Mouse (Mus musculus) lung, postnatal 0 days (tissue): Measurements from ENCODE around the gene Pde4c. TPM values are rescaled to one million over a fixed set of nuclear protein-coding genes. Genes with fewer than 3 reads are reported as not detected.

Experiments
- ATAC-seq: fragments of 200-750 bp; cut with Nextera tagmentation; 2 replicates; pipeline ENCODE4 v1.8.0; 2017; ENCODE audit warnings: moderate library complexity
- DNase-seq: peaks from one replicate; pipeline ENCODE4 v3.0.0-alpha.2; 2016; ENCODE audit warnings: low spot score
- H3K27ac ChIP-seq: fragments of 300-500 bp; sonication (generic); 2 replicates; pipeline ENCODE4 v1.5.1; 2014; ENCODE audit warnings: antibody characterized with exemption, mild to moderate bottlenecking, low read length, mixed read lengths
- H3K27me3 ChIP-seq: fragments of 300-500 bp; sonication (generic); replicated peaks from 2 replicates; pipeline ENCODE4 v1.6.1; 2014; ENCODE audit warnings: low read length, mixed read lengths; ENCODE audit not compliant: insufficient read depth
- H3K36me3 ChIP-seq: fragments of 300-500 bp; sonication (generic); 2 replicates; pipeline ENCODE4 v1.6.1; 2014; ENCODE audit warnings: low read length, mixed read lengths; ENCODE audit not compliant: insufficient read depth
- H3K4me1 ChIP-seq: fragments of 300-500 bp; sonication (generic); 2 replicates; pipeline ENCODE4 v1.6.1; 2014; ENCODE audit warnings: antibody characterized with exemption, low read depth, low read length, mixed read lengths; ENCODE audit not compliant: insufficient read depth
- H3K4me2 ChIP-seq: fragments of 300-500 bp; sonication (generic); replicated peaks from 2 replicates; pipeline ENCODE4 v1.6.1; 2014; ENCODE audit warnings: low read depth, mild to moderate bottlenecking, low read length, moderate library complexity, mixed read lengths
- H3K4me3 ChIP-seq: fragments of 300-500 bp; sonication (generic); 2 replicates; pipeline ENCODE4 v1.5.1; 2014; ENCODE audit warnings: low read depth, low read length
- H3K9ac ChIP-seq: fragments of 300-500 bp; sonication (generic); replicated peaks from 2 replicates; pipeline ENCODE4 v1.6.1; 2014; ENCODE audit warnings: low read depth, mild to moderate bottlenecking
- H3K9me3 ChIP-seq: fragments of 300-500 bp; sonication (generic); 2 replicates; pipeline ENCODE4 v1.6.1; 2016; ENCODE audit warnings: low read length, mixed read lengths
- CTCF ChIP-seq: IDR thresholded peaks from 2 replicates; pipeline ENCODE4 v1.5.1; 2016; ENCODE audit warnings: antibody characterized with exemption, mild to moderate bottlenecking
- EP300 ChIP-seq: IDR thresholded peaks from 2 replicates; pipeline ENCODE4 v1.6.1; 2016; ENCODE audit warnings: antibody characterized with exemption, mild to moderate bottlenecking, control low read depth
- WGBS: fragments of 180-500 bp; shearing (Covaris S2); extraction: QIAGEN DNeasy Blood & Tissue Kit; methylation state at CpG from one replicate; pipeline ENCODE4 v1.1.7; 2014; 5-methylcytosine and 5-hydroxymethylcytosine counted together
- polyA plus RNA-seq: library from polyadenylated mRNA; unstranded; fragments of >200 nt; fragmentation: Nextera tagmentation; extraction: Ambion mirVana; gene quantifications from 2 replicates; pipeline ENCODE4 v1.2.1, GENCODE M21; 2015

Pde4c gene
- polyA plus RNA-seq, 1 experiment from 2014 or later, result 2.0 TPM

- Histone ChIP-seq H3K27me3 (no peaks in the 10 kb centered on the region), H3K4me1 (no peaks in the 10 kb centered on the region), H3K27ac (no peak overlapping the region), H3K4me3 (no peak overlapping the region), H3K36me3 (no peaks in the 10 kb centered on the region), H3K4me2 (no peak overlapping the region), H3K9me3 (no peaks in the 10 kb centered on the region), H3K9ac (no peak overlapping the region)
- 38% methylated on average over 2 of the region's 2 CpGs for WGBS
- ATAC-seq (no peak), DNase-seq (no peak)
- no peak for TF ChIP-seq EP300
- TF ChIP-seq CTCF, result no peak
These were observed 8.4 kb upstream of the Pde4c start for GRCm38 (mm10) chr8:70715086-70715485.

DNA sequence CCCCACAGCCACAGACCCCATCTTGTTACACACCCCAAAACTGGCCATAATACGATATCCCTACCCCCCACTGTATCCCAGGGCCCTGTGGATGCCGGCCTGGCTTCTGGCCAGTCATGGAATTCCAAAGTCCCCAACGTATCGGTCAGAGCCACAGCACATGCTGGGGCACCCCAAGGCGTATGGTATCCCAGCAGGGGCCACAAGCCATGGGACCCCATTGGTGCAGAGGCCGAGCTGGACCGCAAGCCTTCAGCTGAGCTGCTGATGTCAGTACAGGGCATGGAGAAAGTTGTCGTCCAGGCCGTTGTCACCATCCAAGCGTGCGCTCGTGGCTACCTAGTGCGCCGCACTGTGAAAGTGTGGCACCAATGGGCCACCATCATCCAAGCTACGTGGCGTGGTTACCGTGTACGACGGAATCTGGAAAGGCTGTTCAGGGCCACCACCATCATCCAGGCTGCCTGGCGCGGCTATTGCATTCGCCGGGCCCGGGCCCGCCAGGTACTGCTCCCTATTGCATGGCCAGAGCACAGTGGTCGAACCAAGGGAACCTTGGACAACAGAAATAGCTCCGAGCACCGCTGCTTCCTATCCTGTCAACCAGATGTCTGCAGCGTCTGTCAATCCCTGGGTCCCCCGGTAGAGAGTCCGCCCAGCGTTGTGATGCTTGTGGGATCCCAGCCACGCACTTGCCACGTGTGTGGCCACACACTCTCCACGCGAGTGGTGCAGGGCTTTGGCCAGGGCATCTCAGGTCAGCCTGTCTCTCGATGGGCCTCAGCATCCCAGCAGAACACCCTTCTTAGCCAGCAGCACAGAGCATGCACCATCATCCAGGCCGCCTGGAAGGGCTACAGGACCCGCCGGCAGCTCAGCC, 6.8 kb upstream of the Pde4c start:
- Histone ChIP-seq H3K4me1 (no peaks in the 10 kb centered on the region), H3K36me3 (no peaks in the 10 kb centered on the region), H3K4me3 (no peak overlapping the region), H3K9me3 (no peaks in the 10 kb centered on the region), H3K27ac (no peak overlapping the region), H3K4me2 (no peak overlapping the region), H3K9ac (no peak overlapping the region), H3K27me3 (no peaks in the 10 kb centered on the region)
- DNase-seq, result no peak
- 80% methylated on average over 40 of the region's 40 CpGs for WGBS
- ATAC-seq, result no peak
- TF ChIP-seq EP300 (no peak), CTCF (no peak)

- H3K4me1 ChIP-seq, result no peaks in the 10 kb centered on the region
- peak; percentile 74 for DNase-seq
- no peak within 1 kb of the TSS for H3K4me3 ChIP-seq
- H3K36me3 ChIP-seq, result no peaks in the 10 kb centered on the region
- peak; percentile 95 for TF ChIP-seq CTCF
- no peak for TF ChIP-seq EP300
- 2% methylated on average over 19 of the region's 19 CpGs for WGBS
- no peak within 1 kb of the TSS for H3K9ac ChIP-seq
- no peak within 1 kb of the TSS for H3K27ac ChIP-seq
- no peaks in the 10 kb centered on the region for H3K9me3 ChIP-seq
- no peaks in the 10 kb centered on the region for H3K27me3 ChIP-seq
- H3K4me2 ChIP-seq, result no peak within 1 kb of the TSS
- ATAC-seq, result peak; percentile 52
These were observed 5.2 kb upstream of the Pde4c start, which contains the start of gene Gm3336 for GRCm38 (mm10) chr8:70718297-70718696. Gene Gm3336 (plus strand): TSS chr8:70718543.

GRCm38 (mm10) chr8:70719796-70720270, 3.7 kb upstream of the Pde4c start:
- Histone ChIP-seq H3K9ac (no peak overlapping the region), H3K4me2 (no peak overlapping the region), H3K27ac (no peak overlapping the region), H3K36me3 (no peaks in the 10 kb centered on the region), H3K4me1 (no peaks in the 10 kb centered on the region), H3K4me3 (no peak overlapping the region), H3K9me3 (no peaks in the 10 kb centered on the region), H3K27me3 (no peaks in the 10 kb centered on the region)
- TF ChIP-seq EP300 (no peak), CTCF (no peak)
- ATAC-seq, result no peak
- 42% methylated on average over 9 of the region's 9 CpGs for WGBS
- no peak for DNase-seq

GRCm38 (mm10) chr8:70720739-70721138, 2.8 kb upstream of the Pde4c start:
- Histone ChIP-seq H3K9ac (no peak overlapping the region), H3K4me2 (no peak overlapping the region), H3K9me3 (no peaks in the 10 kb centered on the region), H3K27ac (0 out of 2 replicates have a peak overlapping the region, but pooled peaks have one; percentile 20), H3K27me3 (no peaks in the 10 kb centered on the region), H3K36me3 (no peaks in the 10 kb centered on the region), H3K4me3 (no peak overlapping the region), H3K4me1 (no peaks in the 10 kb centered on the region)
- TF ChIP-seq EP300 (no peak), CTCF (peak; percentile 95)
- 2% methylated on average over 3 of the region's 3 CpGs for WGBS
- DNase-seq (peak; percentile 83), ATAC-seq (peak; percentile 22; the same call in 1 of the 2 replicates)

DNA sequence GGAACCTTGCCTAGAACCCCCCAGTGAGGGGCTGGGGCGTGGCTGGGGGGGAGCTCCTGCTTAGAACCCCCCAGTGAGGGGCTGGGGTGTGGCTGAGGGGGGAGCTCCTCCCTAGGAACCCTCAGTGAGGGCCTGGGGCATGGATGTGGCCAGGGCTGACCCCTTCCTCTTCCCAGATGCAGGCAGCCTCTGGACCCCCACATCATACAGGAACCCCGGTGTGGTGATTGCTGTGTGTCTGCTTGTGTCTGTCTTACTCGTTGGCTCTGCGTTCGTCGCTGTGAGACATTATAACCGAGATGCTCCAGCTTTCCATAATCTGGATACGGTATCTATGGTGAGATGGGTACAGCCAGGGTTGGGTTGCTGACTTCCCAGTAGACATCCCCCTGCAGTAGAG, 1.9 kb upstream of the Pde4c start:
- 87% methylated on average over 8 of the region's 8 CpGs for WGBS
- ATAC-seq (no peak), DNase-seq (no peak)
- TF ChIP-seq EP300 (no peak), CTCF (no peak)
- Histone ChIP-seq H3K4me3 (no peak overlapping the region), H3K4me1 (no peaks in the 10 kb centered on the region), H3K36me3 (no peaks in the 10 kb centered on the region), H3K27me3 (no peaks in the 10 kb centered on the region), H3K9me3 (no peaks in the 10 kb centered on the region), H3K9ac (no peak overlapping the region), H3K4me2 (no peak overlapping the region), H3K27ac (0 out of 2 replicates have a peak overlapping the region, but pooled peaks have one; percentile 20)
